Mouse (Mus musculus): ENCODE results near the gene Rnf151. TPM values are rescaled to one million over a fixed set of nuclear protein-coding genes. Genes with fewer than 3 reads are reported as not detected.
"Not testable (repeated sequence)": the region's sequence is repeated elsewhere in the genome, so short reads cannot be mapped to it uniquely, and the experiment has no call there.

Gene Rnf151
- polyA plus RNA-seq, 1 experiment from 2014 or later, result not detected

DNA sequence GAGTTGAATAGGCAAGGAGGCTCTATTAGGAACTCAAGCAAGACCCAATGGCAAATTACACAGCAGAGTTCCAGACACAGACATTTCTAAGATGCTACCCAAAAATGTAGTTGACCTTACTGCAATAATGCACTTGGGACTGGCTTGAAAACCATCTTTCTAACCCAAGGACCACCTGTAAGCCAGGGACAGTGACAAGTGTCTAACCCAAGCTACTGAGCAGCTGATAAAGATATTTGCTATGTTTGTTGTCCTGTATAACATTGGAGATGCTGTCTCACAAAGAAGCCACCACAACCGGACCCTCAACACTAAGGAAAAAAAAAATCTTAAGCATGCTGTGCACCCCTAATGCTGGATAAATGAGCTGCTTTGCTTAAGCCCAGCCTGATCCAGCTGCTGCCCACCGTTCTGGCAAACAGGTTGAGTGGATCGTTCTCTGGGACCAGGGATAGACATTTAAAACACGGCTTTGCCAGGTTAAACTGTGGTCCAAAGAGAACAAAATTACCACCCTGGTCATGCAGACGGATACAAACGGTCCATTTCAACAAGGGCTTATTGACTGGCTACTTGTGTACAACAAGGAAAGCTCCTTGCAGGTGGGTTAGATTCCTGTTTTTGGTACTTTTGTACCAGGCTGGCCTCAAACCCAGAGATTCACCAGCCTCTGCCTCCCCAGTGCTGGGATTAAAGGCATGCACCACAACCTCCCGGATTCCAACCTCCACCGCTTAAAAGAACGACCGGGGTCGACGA is 5.4 kb upstream of the Rnf151 start:
- peaks cover 49% of the 10 kb centered on the region for H3K79me2 ChIP-seq (ENCODE audit: inconsistent target)
- peaks cover 5% of the 10 kb centered on the region; the same call in 1 of the 2 replicates for H3K36me3 ChIP-seq (ENCODE audit: inconsistent target)
- 2% methylated on average over 12 of the region's 12 CpGs for WGBS (ENCODE audit: missing documents)
- H3K4me3 ChIP-seq (ENCODE audit: inconsistent target), result peak overlapping the region; percentile 73
- peak overlapping the region; percentile 52 for H3K27ac ChIP-seq

- 80% methylated on average over 13 of the region's 13 CpGs for WGBS (ENCODE audit: missing documents)
- H3K27ac ChIP-seq, result no peak overlapping the region
- H3K79me2 ChIP-seq (ENCODE audit: inconsistent target), result peaks cover 49% of the 10 kb centered on the region
- peaks cover 5% of the 10 kb centered on the region; the same call in 1 of the 2 replicates for H3K36me3 ChIP-seq (ENCODE audit: inconsistent target)
- H3K4me3 ChIP-seq (ENCODE audit: inconsistent target), result no peak overlapping the region
Observed at GRCm38 (mm10) chr17:24722220-24722924, 4.5 kb upstream of the Rnf151 start.

GRCm38 (mm10) chr17:24721383-24721955 is 3.6 kb upstream of the Rnf151 start:
- H3K36me3 ChIP-seq (ENCODE audit: inconsistent target); H3K27ac ChIP-seq: not testable (repeated sequence)
- H3K4me3 ChIP-seq (ENCODE audit: inconsistent target), result peak overlapping the region; percentile 68; the same call in 1 of the 2 replicates
- H3K79me2 ChIP-seq (ENCODE audit: inconsistent target), result peaks cover 49% of the 10 kb centered on the region
- 76% methylated on average over 7 of the region's 7 CpGs for WGBS (ENCODE audit: missing documents)

DNA sequence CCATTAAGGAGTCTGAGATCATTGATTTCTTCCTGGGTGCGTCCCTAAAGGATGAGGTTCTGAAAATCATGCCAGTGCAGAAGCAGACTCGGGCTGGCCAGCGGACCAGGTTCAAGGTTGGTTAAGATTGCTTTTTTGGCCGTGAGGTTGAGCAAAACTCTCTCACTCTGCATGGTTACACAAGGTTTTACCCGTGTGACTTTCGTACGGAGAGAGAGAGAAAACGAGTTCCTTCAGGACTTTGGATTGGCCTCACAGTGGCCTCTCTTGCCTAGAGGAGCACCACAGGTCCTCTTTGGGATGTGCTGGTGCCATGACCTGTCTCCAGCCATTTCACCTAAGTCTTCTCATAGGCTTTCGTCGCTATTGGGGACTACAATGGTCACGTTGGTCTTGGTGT is 2.8 kb upstream of the Rnf151 start:
- not testable (repeated sequence) for H3K36me3 ChIP-seq (ENCODE audit: inconsistent target)
- Histone ChIP-seq H3K4me3 (ENCODE audit: inconsistent target) (peak overlapping the region; percentile 68), H3K79me2 (ENCODE audit: inconsistent target) (peaks cover 49% of the 10 kb centered on the region), H3K27ac (0 out of 2 replicates have a peak overlapping the region, but pooled peaks have one; percentile 12)
- WGBS (ENCODE audit: missing documents), result 5% methylated on average over 10 of the region's 11 CpGs

DNA sequence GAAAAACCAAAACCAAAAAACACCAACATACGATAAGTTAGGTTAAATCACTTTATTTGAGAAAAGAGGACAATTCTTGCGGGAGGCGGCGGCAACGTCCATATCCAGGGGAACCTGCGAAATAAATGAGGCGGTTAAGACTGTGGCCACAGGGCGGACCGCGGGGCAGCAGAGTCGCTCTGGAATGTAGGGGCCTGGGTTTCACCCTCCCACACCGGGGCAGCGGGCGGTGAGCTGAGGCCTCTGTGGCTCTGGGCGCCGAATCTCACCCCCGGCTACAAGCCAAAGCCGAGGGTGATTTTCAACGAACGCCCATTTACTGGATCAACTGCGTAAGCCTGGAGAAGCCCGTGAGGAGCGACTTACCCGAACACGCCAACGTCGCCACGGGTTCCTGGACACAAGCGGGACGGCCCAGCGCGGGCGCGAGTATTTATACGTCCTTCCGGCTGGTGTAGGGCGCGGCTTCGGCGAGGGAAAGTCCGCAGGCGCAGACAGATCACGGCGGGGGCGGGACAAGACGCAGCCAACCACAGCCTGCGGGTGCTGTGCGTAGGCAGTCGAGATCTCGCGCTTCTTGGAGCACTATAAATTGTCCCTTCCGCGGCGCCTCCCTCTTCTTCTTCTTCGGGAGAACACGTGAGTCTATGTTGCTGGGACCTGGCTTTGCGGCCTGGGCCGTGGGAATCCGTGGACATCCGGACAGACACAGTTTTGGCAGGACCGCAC is 1.8 kb upstream of the Rnf151 start:
- peaks cover 5% of the 10 kb centered on the region; the same call in 1 of the 2 replicates for H3K36me3 ChIP-seq (ENCODE audit: inconsistent target)
- WGBS (ENCODE audit: missing documents), result under 1% methylated on average over 59 of the region's 61 CpGs

DNA sequence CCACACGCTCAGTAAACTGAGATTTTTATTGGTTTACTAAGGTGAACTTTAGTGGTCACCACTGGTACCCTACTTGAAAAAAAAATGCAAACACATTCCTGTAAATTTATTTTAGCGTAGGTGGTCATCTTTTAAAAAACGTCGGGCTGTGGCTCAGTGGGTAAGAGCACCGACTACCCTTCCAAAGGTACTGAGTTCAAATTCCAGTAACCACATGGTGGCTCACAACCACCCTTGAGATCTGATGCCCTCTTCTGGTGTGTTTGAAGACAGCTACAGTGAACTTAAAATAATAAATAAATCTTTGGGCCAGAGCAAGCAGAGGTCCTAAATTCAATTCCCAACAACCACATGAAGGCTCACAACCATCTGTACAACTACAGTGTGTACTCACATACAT is 1.1 kb upstream of the Rnf151 start:
- Histone ChIP-seq H3K27ac (peak overlapping the region; percentile 46), H3K4me3 (ENCODE audit: inconsistent target) (peak overlapping the region; percentile 68)
- H3K36me3 ChIP-seq (ENCODE audit: inconsistent target), result not testable (repeated sequence)

More for the DNA sequence above, 1.8 kb upstream of the Rnf151 start:
- Histone ChIP-seq H3K79me2 (ENCODE audit: inconsistent target) (peaks cover 49% of the 10 kb centered on the region), H3K27ac (peak overlapping the region; percentile 46), H3K4me3 (ENCODE audit: inconsistent target) (peak overlapping the region; percentile 68)

DNA sequence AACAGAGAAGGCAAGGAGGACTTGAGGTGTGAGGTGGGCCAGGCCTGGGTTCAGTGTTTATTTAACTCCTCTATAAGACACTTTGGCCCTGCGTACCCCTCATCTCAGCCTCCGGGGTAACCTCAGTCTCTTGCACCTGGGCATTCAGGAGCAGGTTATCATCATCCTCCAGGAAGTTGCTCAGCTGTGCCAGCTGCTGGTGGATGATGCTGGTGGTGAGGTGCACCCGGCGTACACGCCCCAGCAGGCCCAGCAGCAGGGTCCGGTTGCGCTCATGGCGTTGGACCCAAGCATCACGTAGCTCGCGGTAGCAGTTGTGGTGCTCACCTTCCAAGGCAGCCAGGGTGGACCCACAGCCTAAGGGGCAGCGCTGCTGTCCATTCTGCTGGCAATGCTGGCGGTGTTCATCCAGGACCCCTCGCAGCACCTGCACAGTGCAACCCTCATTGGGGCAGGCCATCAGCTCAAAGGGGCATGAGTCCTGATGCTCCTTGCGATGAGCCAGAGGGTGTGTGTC is 1.6 kb downstream of the Rnf151 start:
- H3K4me3 ChIP-seq (ENCODE audit: inconsistent target), result no peak overlapping the region
- peaks cover 1% of the 10 kb centered on the region; the same call in 1 of the 2 replicates for H3K36me3 ChIP-seq (ENCODE audit: inconsistent target)
- WGBS (ENCODE audit: missing documents), result 96% methylated on average over 11 of the region's 15 CpGs

More for the DNA sequence above, 1.1 kb upstream of the Rnf151 start:
- H3K79me2 ChIP-seq (ENCODE audit: inconsistent target), result peaks cover 47% of the 10 kb centered on the region
- WGBS (ENCODE audit: missing documents), result 83% methylated on average over 5 of the region's 5 CpGs

GRCm38 (mm10) chr17:24715556-24715955 is 2.3 kb downstream of the Rnf151 start:
- 93% methylated on average over 6 of the region's 6 CpGs for WGBS (ENCODE audit: missing documents)
- Histone ChIP-seq H3K79me2 (ENCODE audit: inconsistent target) (peaks cover 14% of the 10 kb centered on the region), H3K4me3 (ENCODE audit: inconsistent target) (no peak overlapping the region), H3K27ac (no peak overlapping the region), H3K36me3 (ENCODE audit: inconsistent target) (no peaks in the 10 kb centered on the region)

More for the DNA sequence above, 1.6 kb downstream of the Rnf151 start:
- Histone ChIP-seq H3K27ac (no peak overlapping the region), H3K79me2 (ENCODE audit: inconsistent target) (peaks cover 20% of the 10 kb centered on the region)

DNA sequence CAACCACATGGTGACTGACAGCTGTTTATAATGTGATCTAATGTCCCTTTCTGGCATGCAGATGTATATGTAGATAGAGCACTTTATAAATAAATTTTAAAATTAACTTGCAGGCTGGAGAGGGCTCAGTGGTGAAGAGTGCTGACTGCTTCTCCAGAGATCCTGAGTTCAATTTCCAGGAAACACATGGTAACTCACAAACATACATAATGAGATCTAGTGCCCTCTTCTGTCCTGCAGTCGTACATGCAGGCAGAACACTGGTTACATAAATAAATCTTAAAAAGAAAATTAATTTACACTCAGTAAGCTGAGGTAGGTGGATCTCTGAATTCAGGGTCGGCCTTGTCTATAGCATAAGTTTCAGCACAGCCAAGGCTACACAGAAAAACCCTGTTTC is 9.2 kb downstream of the Rnf151 start:
- 23% methylated on average over 2 of the region's 2 CpGs for WGBS (ENCODE audit: missing documents)
- H3K27ac ChIP-seq, result peak overlapping the region; percentile 51; the same call in 1 of the 2 replicates
- peaks cover 10% of the 10 kb centered on the region; the same call in 1 of the 2 replicates for H3K36me3 ChIP-seq (ENCODE audit: inconsistent target)
- H3K4me3 ChIP-seq (ENCODE audit: inconsistent target), result peak overlapping the region; percentile 91
- peaks cover 17% of the 10 kb centered on the region; the same call in 1 of the 2 replicates for H3K79me2 ChIP-seq (ENCODE audit: inconsistent target)

DNA sequence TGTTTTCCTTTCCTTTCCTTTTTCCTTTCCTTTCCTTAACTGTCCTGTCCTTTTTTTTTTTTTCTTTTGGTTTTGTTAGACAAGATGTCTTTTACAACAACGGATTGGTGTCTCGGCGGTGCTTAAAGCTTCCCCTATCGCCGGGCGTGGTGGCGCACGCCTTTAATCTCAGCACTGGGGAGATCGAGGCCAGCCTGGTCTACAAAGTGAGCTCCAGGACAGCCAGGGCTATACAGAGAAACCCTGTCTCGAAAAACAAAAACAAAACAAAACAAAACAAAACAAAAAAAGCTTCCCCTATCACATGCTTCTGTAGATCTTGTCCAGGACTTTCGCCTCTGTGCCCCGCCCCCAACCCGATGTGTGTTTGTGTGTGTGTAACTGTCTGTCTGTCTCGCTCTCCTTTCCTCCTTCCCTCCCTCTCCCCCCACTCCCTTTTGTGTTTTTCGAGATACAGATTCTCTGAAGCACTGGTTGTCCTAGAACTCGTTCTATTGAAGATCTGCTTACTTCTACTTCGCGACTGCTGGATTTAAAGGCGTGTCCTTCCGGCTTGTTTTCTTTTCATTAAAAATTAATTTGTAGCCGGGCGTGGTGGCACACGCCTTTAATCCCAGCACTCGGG is 9.9 kb downstream of the Rnf151 start:
- WGBS (ENCODE audit: missing documents), result 3% methylated on average over 23 of the region's 24 CpGs
- peak overlapping the region; percentile 91 for H3K4me3 ChIP-seq (ENCODE audit: inconsistent target)
- H3K27ac ChIP-seq, result peak overlapping the region; percentile 51
- H3K36me3 ChIP-seq (ENCODE audit: inconsistent target), result peaks cover 10% of the 10 kb centered on the region; the same call in 1 of the 2 replicates
- peaks cover 17% of the 10 kb centered on the region; the same call in 1 of the 2 replicates for H3K79me2 ChIP-seq (ENCODE audit: inconsistent target)

DNA sequence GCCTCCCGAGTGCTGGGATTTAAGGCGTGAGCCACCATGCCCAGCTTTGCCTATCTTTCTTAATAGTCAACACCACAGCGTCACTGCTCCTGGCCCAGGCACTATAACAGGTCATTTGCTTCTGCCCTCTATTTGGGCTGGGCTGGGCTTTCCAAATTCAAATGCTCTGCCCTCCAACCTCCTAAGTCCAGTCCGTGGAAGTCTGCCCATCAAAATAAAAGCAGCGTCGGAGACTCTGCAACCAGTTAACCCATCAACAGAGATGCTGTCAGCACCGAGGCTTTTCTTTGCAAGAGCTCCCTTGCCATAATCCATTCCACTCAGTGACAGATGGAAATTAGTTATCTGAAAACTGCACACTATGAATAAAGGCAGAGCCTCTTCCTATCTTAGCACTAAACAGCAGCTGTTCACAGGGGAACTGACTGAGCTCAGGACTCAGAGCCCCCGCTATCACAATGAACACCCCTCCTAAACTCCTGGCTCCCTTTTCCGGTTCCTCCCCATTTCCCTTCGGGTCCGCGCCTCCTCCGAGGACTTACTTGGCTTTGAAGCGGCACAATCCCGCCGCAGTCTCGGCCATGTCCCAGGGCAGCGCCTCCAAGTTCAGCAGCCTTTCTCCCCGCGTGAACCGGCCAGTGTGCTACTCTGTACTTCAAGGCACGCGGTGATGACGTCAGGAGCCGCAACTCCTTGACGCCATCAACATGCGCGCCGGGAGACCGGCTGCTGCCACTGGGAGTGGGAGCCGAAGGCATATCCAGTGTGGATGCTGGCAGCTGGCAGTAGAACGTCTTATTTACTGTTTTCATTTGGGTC is 10.7 kb downstream of the Rnf151 start, which contains the start of gene Tbl3:
Gene Tbl3 (minus strand): TSS at position 679 of the 819 bp plus-strand sequence.
- peaks cover 17% of the 10 kb centered on the region; the same call in 1 of the 2 replicates for H3K79me2 ChIP-seq (ENCODE audit: inconsistent target)
- peak within 1 kb of the TSS; percentile 91 for H3K4me3 ChIP-seq (ENCODE audit: inconsistent target)
- WGBS (ENCODE audit: missing documents), result 3% methylated on average over 32 of the region's 32 CpGs
- H3K36me3 ChIP-seq (ENCODE audit: inconsistent target), result peaks cover 12% of the 10 kb centered on the region; the same call in 1 of the 2 replicates
- H3K27ac ChIP-seq, result peak within 1 kb of the TSS; percentile 51

DNA sequence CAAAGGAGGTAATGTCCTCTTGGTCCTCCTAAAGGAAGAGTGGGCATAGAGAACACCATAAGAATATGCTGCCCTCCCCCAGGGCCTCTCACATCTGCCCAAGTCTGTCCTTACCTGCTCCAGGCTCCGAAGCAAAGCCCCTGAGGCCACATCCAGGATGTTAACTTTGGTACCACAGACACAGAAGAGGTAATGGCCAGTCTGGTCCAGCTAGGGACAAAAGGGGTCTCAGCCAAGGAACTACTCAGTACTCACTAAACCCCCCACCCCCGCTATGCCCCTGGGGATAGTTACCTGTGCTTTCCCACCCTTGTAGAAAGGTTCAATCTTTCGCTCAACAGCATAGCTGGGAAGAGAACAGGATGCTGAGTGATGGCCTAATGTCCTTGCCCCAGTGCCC is 12.0 kb downstream of the Rnf151 start:
- no peak overlapping the region for H3K27ac ChIP-seq
- H3K4me3 ChIP-seq (ENCODE audit: inconsistent target), result no peak overlapping the region
- H3K36me3 ChIP-seq (ENCODE audit: inconsistent target), result peaks cover 25% of the 10 kb centered on the region; the same call in 1 of the 2 replicates
- H3K79me2 ChIP-seq (ENCODE audit: inconsistent target), result peaks cover 17% of the 10 kb centered on the region; the same call in 1 of the 2 replicates
- 88% methylated on average over 3 of the region's 3 CpGs for WGBS (ENCODE audit: missing documents)

DNA sequence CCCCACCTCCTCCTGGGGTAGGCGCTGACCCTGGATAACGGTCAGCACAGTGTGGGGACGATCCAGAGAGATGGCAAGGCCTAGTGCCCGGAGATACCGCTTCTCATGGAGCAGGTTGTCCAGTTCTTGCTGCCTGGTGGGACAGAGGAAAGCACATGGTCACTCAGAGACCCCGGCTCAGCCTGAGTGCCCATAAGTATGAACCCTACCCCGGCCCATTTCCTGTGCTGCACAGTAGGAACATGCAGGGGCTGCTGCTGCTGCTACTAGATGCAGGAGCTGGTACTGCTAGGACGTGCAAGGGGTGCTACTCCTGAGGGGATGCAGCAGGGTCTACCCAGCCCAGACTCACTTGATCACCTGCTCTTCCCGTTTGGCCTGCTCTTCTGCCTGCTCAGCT is 16.6 kb downstream of the Rnf151 start:
- WGBS (ENCODE audit: missing documents), result 98% methylated on average over 7 of the region's 9 CpGs
- Histone ChIP-seq H3K27ac (no peak overlapping the region), H3K4me3 (ENCODE audit: inconsistent target) (no peak overlapping the region), H3K36me3 (ENCODE audit: inconsistent target) (peaks cover 33% of the 10 kb centered on the region; the same call in 1 of the 2 replicates), H3K79me2 (ENCODE audit: inconsistent target) (peaks cover 8% of the 10 kb centered on the region; the same call in 1 of the 2 replicates)
